Mouse (Mus musculus): ENCODE measurements around the gene Ap1m1. TPM values are rescaled to one million over a fixed set of nuclear protein-coding genes. Genes with fewer than 3 reads are reported as not detected.

Ap1m1 gene
- polyA plus RNA-seq, 1 experiment from 2014 or later = 76.1 TPM

DNA sequence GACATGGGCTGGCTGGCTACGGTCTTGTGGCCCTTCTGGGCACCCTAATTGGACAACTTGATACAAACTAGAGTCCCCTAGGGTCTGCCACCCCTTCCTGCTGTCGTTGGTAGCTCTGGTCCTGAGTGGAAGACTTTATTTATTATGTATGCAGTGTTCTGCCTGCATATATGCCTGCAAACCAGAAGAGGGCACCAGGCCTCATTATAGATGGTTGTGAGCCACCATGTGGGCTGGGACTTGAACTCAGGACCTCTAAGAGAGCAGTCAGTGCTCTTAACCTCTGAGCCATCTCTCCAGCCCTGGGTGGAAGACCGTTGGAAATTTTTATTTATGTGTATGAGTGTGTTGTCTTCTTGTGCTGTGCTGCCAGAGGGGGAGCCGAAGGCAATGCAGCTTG is 19.1 kb upstream of the Ap1m1 start:
- no peak overlapping the region for H3K27ac ChIP-seq
- peak overlapping the region; percentile 88 for H3K4me3 ChIP-seq (ENCODE audit: inconsistent target)
- 64% methylated on average over 3 of the region's 4 CpGs for WGBS (ENCODE audit: missing documents)
- H3K36me3 ChIP-seq (ENCODE audit: inconsistent target) = peaks cover 29% of the 10 kb centered on the region
- peaks cover 27% of the 10 kb centered on the region for H3K79me2 ChIP-seq (ENCODE audit: inconsistent target)

DNA sequence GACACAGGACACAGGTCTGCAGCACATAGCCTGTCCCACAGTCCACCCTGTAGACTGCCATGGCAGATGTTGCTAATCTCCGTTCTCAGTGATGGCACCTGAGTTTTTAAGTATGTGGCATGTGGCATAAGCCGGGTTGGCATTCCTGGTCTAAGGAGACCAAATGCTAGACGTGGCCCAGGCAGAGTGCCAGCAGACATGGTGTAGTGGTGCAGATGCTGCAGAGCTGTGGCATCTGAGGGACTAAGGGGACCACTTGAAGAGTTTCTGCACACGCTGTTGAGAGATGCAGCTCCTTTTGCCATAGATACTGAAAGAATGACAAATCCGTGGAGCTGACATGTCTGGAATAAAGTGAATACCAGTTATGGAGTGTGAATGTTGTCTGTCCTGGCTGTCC is 17.2 kb upstream of the Ap1m1 start:
- WGBS (ENCODE audit: missing documents) = 97% methylated on average over 5 of the region's 5 CpGs
- H3K4me3 ChIP-seq (ENCODE audit: inconsistent target) = no peak overlapping the region
- H3K27ac ChIP-seq = no peak overlapping the region
- peaks cover 27% of the 10 kb centered on the region for H3K79me2 ChIP-seq (ENCODE audit: inconsistent target)
- H3K36me3 ChIP-seq (ENCODE audit: inconsistent target) = peaks cover 29% of the 10 kb centered on the region

DNA sequence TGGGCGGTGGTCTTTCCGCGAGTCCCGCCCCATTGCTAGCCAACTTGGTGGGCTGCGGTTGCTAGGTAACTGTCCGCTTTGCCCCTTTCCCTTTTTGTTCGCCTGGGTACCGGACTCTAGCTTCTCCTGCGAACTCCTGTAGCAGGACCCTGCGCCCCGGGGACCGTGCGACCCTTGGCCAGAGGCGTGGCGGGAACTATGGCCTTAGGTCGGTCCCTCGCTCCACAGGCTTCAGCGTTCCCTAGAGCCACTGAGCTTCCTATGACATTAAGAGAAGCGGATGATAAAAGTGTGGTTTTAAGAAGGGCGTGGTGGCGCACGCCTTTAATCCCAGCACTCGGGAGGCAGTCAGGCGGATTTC is 565 bp downstream of the Ap1m1 start:
- Histone ChIP-seq H3K27ac (peak overlapping the region; percentile 71), H3K79me2 (ENCODE audit: inconsistent target) (peaks cover 50% of the 10 kb centered on the region), H3K4me3 (ENCODE audit: inconsistent target) (peak overlapping the region; percentile 92), H3K36me3 (ENCODE audit: inconsistent target) (no peaks in the 10 kb centered on the region)
- WGBS (ENCODE audit: missing documents) = under 1% methylated on average over 24 of the region's 24 CpGs

DNA sequence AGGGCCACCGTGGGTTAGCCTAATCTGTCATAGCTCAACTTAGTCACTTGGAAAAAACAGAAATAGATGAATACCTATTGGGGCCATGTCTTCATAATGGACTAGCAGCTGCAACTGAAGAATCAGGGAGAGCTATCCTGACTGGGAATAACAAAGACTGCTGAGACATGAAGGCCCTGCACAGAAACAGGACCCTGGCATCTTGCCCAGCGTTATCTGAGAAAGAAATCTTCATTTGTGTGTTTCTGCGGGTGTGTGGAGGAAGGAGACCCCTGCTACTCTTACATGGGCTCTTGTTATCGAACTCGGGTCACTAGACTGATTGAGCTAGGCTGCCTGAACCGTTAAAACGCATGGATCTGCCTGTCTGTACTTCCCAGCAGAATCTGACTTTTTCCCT is 1.1 kb downstream of the Ap1m1 start:
- peaks cover under 1% of the 10 kb centered on the region; the same call in 1 of the 2 replicates for H3K36me3 ChIP-seq (ENCODE audit: inconsistent target)
- H3K4me3 ChIP-seq (ENCODE audit: inconsistent target) = peak overlapping the region; percentile 92
- no peak overlapping the region for H3K27ac ChIP-seq
- 56% methylated on average over 7 of the region's 7 CpGs for WGBS (ENCODE audit: missing documents)
- H3K79me2 ChIP-seq (ENCODE audit: inconsistent target) = peaks cover 56% of the 10 kb centered on the region

DNA sequence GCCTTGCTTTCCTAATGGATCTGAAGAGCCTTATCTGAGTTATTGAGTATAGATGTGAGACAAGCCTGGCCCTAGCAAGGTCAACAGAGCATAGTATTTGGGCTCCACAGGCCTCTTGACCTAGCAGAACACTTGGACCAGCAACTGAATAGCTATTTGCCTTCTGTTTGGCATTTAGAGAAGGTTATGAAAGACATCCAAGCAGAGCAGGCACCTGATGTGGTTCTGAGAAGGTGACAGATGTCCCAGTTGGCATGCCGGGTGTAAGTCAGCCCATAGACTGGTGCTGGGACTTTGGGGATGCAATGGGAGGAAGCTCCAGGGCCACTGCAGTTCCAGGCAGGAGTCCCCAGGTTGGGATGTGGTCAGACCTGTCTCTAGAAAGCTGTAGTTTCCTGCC is 2.4 kb downstream of the Ap1m1 start:
- WGBS (ENCODE audit: missing documents) = 100% methylated on average over 1 of the region's 1 CpGs
- Histone ChIP-seq H3K4me3 (ENCODE audit: inconsistent target) (no peak overlapping the region), H3K79me2 (ENCODE audit: inconsistent target) (peaks cover 69% of the 10 kb centered on the region), H3K36me3 (ENCODE audit: inconsistent target) (peaks cover 10% of the 10 kb centered on the region; the same call in 1 of the 2 replicates), H3K27ac (no peak overlapping the region)

DNA sequence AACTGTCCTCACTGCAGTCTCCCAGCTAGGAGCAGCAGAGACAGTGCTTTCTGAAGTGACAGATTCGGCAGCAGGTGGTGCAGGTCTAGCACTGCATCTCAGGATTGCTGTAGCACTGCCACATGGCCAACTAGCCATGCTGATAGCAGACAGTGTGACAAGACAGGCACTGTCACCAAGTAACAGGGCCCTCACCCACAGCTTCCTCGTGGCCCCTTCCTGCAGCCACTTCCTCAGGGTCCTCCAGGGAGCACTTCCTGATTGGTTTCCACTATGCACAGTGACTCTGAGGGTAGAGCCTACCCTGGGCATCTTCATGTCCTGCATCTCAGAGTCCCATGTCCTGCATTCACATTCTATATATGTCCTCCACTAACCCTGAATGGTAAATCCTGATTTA is 4.8 kb downstream of the Ap1m1 start:
- Histone ChIP-seq H3K79me2 (ENCODE audit: inconsistent target) (peaks cover 72% of the 10 kb centered on the region), H3K36me3 (ENCODE audit: inconsistent target) (peaks cover 16% of the 10 kb centered on the region), H3K4me3 (ENCODE audit: inconsistent target) (no peak overlapping the region), H3K27ac (no peak overlapping the region)
- WGBS (ENCODE audit: missing documents) = 13% methylated on average over 2 of the region's 2 CpGs

DNA sequence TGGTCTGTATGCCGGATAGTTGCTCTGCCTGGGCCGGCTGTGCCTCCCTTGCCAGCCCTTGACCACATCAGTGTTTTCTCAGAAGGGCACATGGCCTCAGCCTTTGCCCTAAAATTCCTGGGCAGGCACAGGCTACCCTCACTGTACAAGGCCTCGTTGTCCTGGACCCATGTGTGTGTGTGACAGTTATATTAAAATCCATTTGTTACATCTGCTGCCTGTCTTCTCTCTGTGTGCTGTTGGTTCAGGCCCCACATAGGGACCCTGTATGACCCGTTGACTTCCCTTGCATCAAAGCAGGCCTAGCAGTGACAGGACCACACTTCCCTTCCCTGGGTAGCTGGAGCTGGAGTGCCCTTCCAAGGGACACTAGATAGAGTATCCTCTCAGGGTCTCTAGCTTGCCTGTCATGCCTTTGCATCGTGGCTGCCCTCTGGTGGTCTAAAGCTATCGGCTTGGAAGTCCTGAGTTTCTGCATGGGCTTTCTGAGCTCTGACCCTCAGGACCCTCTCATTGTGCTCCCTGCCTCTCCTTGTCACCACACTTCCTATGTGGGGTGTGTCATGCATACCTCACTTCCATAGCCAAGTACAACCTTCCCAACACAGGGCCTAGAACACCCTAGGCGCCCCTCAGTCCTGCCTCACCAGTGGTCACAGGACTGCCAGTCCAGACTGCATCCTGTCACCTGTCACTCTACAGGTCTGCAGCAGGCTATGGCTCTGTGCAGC is 17.5 kb downstream of the Ap1m1 start:
- Histone ChIP-seq H3K36me3 (ENCODE audit: inconsistent target) (peaks cover 25% of the 10 kb centered on the region; the same call in 1 of the 2 replicates), H3K27ac (no peak overlapping the region), H3K79me2 (ENCODE audit: inconsistent target) (no peaks in the 10 kb centered on the region), H3K4me3 (ENCODE audit: inconsistent target) (no peak overlapping the region)
- WGBS (ENCODE audit: missing documents) = 64% methylated on average over 7 of the region's 7 CpGs

DNA sequence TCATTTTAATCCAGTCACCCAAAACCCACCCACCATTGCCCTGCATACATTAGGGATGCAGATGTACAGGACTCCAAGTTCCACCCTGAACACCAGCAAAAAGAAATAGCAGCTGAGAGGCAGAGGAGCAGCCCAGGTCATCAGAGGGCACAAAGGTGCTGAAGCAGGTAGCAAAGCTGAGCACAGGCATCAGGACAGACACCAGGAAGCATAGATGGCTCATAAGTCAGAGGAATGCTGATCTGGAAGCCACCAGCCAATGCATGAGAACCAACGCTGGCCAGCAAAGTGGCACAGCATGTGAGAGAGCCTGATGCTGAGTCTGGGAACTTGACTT is 18.1 kb downstream of the Ap1m1 start:
- Histone ChIP-seq H3K27ac (no peak overlapping the region), H3K4me3 (ENCODE audit: inconsistent target) (no peak overlapping the region), H3K79me2 (ENCODE audit: inconsistent target) (no peaks in the 10 kb centered on the region), H3K36me3 (ENCODE audit: inconsistent target) (peaks cover 20% of the 10 kb centered on the region; the same call in 1 of the 2 replicates)
- WGBS (ENCODE audit: missing documents) = 96% methylated on average over 1 of the region's 1 CpGs

DNA sequence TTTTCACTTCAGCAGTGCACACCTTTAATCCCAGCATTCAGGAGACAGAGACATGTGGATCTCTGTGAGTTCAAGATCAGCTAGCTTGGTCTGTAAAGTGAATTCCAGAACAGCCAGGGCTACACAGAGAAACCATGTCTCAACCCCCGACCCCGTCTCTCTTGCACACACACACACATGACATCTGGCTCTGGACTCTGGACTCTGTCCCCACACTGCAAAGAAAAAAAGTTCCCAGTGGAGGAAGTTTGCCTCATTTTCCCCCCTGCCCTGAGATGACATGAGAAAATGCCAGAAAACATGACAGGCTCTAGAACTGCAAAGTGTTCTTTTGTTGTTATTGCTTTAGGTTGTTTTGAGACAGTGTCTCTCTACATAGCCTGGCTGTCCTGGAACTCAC is 20.0 kb downstream of the Ap1m1 start:
- no peak overlapping the region for H3K4me3 ChIP-seq (ENCODE audit: inconsistent target)
- H3K36me3 ChIP-seq (ENCODE audit: inconsistent target) = peaks cover 12% of the 10 kb centered on the region; the same call in 1 of the 2 replicates
- H3K79me2 ChIP-seq (ENCODE audit: inconsistent target) = no peaks in the 10 kb centered on the region
- WGBS (ENCODE audit: missing documents) = 83% methylated on average over 2 of the region's 2 CpGs
- H3K27ac ChIP-seq = no peak overlapping the region

DNA sequence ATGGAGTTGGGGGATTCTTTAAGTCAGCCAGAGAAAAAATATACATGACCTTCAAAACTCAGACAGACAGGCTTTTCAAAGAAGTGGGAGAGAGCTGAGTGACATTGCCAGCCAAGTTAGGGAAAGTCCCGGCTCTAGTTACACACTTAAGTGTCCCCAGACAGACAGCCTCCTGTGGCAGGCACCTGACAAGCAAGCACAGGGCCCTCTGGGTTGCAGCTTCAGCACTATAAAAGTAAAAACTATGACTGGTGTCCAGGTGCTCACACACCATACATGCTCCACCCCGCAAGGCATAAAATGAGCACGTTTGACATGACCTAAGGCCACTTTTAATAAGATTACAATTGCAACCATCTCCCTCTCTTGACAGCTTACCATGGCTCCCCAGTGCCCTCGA is 20.8 kb downstream of the Ap1m1 start:
- Histone ChIP-seq H3K79me2 (ENCODE audit: inconsistent target) (no peaks in the 10 kb centered on the region), H3K27ac (no peak overlapping the region), H3K4me3 (ENCODE audit: inconsistent target) (no peak overlapping the region), H3K36me3 (ENCODE audit: inconsistent target) (peaks cover 5% of the 10 kb centered on the region; the same call in 1 of the 2 replicates)
- WGBS (ENCODE audit: missing documents) = 78% methylated on average over 4 of the region's 4 CpGs

DNA sequence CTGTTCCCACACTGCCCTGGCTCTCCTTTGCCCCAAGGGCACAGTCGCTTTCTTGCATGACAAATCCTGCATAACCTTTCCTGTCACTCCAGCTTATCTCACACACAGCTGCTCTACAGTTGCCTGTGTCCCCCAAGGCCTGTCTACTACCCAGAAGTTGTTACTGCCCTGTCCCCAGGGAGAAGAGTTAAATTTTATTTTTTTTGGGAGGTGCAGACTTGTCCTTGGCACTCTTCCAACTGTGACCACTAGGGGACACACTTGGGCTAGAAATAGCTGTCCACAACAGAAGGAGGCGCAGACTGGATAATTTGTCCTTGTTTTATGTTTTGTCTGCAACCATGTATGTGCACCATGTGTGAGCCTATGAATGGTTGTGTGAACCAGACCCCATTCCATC is 21.2 kb downstream of the Ap1m1 start:
- H3K27ac ChIP-seq = no peak overlapping the region
- H3K79me2 ChIP-seq (ENCODE audit: inconsistent target) = no peaks in the 10 kb centered on the region
- peaks cover under 1% of the 10 kb centered on the region; the same call in 1 of the 2 replicates for H3K36me3 ChIP-seq (ENCODE audit: inconsistent target)
- H3K4me3 ChIP-seq (ENCODE audit: inconsistent target) = no peak overlapping the region
- 42% methylated on average over 2 of the region's 2 CpGs for WGBS (ENCODE audit: missing documents)

DNA sequence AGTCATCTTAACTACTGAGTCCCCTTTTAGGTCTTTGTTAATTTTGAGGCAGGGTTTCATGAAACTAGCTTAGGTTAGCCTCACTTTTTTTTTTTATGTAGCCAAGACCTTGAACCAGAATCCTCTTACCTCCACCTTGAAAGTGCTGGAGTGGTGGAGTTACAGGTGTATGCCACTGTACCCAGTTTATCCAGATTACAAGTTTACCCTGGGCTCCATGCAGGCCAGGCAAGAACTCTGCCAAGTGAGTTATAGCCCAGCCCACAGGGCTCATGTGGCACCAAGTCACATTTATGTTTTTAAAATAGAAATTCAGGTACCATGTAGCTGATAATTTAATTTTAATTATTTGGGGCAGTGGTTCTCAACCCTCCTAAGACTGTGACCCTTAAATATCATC is 21.6 kb downstream of the Ap1m1 start:
- H3K4me3 ChIP-seq (ENCODE audit: inconsistent target) = no peak overlapping the region
- H3K79me2 ChIP-seq (ENCODE audit: inconsistent target) = no peaks in the 10 kb centered on the region
- no peaks in the 10 kb centered on the region; the same call in 1 of the 2 replicates for H3K36me3 ChIP-seq (ENCODE audit: inconsistent target)
- no peak overlapping the region for H3K27ac ChIP-seq

DNA sequence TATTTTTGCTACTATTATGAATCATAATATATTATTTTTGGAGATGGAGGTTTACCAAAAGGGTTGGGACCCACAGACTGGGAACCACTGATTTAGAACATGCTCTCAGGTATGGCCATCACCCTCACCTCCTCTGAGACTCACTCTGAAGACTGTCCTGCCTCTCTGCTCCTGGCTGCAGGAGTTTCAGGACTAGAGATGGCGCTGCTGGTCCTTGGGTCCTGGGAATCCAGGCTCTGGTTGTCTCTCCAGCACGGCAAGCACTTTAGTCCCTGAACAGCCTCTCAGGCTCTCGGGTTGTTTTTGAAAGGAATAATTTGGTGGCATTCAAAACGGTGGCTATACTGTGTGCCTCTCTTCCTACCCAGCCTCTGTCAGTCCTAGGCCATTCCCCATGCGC is 22.1 kb downstream of the Ap1m1 start:
- H3K4me3 ChIP-seq (ENCODE audit: inconsistent target) = no peak overlapping the region
- no peaks in the 10 kb centered on the region for H3K79me2 ChIP-seq (ENCODE audit: inconsistent target)
- no peaks in the 10 kb centered on the region; the same call in 1 of the 2 replicates for H3K36me3 ChIP-seq (ENCODE audit: inconsistent target)
- 79% methylated on average over 5 of the region's 5 CpGs for WGBS (ENCODE audit: missing documents)
- no peak overlapping the region for H3K27ac ChIP-seq

DNA sequence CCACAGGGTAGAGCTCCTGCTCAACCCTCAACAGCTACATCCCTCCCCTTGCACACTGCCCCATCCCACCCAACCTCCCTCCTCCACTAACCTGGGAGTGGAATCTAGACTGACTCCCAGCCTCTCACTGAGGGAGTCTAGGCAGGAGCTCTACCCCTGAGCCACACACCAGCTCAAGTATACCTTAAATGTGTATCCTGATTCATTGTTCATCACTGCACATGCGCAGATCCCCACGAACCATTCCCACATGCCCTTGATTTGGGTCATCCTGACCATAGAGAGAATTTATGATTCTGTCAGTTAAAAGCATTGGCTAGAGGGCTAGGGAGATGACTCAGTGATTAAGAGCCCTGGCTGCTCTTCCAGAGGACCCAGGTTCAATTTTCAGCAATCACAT is 22.9 kb downstream of the Ap1m1 start:
- whole genome bisulfite sequencing (ENCODE audit: missing documents) = 93% methylated on average over 2 of the region's 2 CpGs
- no peak overlapping the region for H3K27ac ChIP-seq
- H3K4me3 ChIP-seq (ENCODE audit: inconsistent target) = no peak overlapping the region
- H3K36me3 ChIP-seq (ENCODE audit: inconsistent target) = no peaks in the 10 kb centered on the region
- no peaks in the 10 kb centered on the region for H3K79me2 ChIP-seq (ENCODE audit: inconsistent target)

DNA sequence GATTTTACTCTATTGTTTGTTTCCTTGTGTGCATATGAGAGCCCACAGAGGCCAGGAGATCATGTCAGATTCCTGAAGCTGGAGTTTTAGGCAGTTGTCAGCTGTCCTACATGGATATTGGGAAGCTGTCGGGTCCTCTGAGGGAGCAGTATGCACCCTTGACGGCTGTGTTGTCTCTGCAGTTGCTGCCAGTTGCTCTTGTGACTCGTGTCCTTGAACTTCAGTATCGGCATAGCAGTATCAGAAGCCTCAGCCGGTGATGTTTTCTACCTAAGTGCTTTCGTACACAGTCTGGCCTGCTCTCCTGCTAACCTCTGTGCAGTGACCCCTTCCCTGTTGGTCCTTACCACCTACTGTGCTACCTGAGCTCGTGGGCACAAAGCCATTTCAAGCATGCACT is 23.6 kb downstream of the Ap1m1 start:
- Histone ChIP-seq H3K4me3 (ENCODE audit: inconsistent target) (no peak overlapping the region), H3K79me2 (ENCODE audit: inconsistent target) (no peaks in the 10 kb centered on the region), H3K27ac (no peak overlapping the region), H3K36me3 (ENCODE audit: inconsistent target) (no peaks in the 10 kb centered on the region)
- 94% methylated on average over 7 of the region's 7 CpGs for WGBS (ENCODE audit: missing documents)

DNA sequence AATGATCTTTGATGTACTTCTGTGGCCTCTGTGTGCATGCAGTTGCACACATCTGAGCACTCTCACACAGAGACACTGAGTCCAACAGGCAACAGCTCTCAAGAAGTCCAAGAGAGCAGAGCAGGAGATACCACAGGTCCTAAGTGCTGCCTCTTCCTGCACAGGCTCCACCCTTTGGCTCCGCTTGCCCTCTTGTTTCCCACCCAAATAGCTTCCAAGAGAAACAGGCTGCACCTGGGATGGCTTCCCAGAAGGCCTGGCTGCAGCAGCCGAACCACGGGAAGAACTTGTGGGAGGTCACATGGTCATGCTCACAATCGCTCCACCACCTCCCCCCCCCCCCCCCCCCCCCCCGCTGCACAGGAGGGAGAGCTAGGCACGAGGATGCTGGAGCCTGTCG is 25.5 kb downstream of the Ap1m1 start:
- H3K79me2 ChIP-seq (ENCODE audit: inconsistent target) = no peaks in the 10 kb centered on the region
- H3K27ac ChIP-seq = no peak overlapping the region
- no peak overlapping the region for H3K4me3 ChIP-seq (ENCODE audit: inconsistent target)
- WGBS (ENCODE audit: missing documents) = 45% methylated on average over 4 of the region's 7 CpGs
- no peaks in the 10 kb centered on the region for H3K36me3 ChIP-seq (ENCODE audit: inconsistent target)

All from macrophage (primary cell).